Mouse (Mus musculus) lung, postnatal 0 days (tissue): ENCODE results near the gene Rsph9.

Experiments used
- CTCF ChIP-seq: IDR thresholded peaks from 2 replicates; pipeline ENCODE4 v1.5.1; 2016; ENCODE audit warnings: antibody characterized with exemption, mild to moderate bottlenecking
- EP300 ChIP-seq: IDR thresholded peaks from 2 replicates; pipeline ENCODE4 v1.6.1; 2016; ENCODE audit warnings: antibody characterized with exemption, mild to moderate bottlenecking, control low read depth

- TF ChIP-seq CTCF (no peak), EP300 (no peak)
These were observed 24.4 kb downstream of the Rsph9 start for GRCm38 (mm10) chr17:46119641-46120040.
